In genomic region chr17:24550416-24551049, GRCm38 (mm10) we compare ENCODE assay signal across 7 mouse cellular contexts. TPM values are rescaled to one million over a fixed set of nuclear protein-coding genes. Genes with fewer than 3 reads are reported as not detected.
DNase-seq lines count a peak whose midpoint lies in the region; ATAC-seq lines count a peak whose summit lies in the region.

No protein-coding gene starts in this region.

- peak; percentile 76 for DNase-seq in adrenal gland, adult 8-10 months
- peak; percentile 79 for DNase-seq in gastrocnemius, postnatal 10 days
- peak; percentile 75 for DNase-seq in induced T-regulatory cell, adult 2 months (ENCODE audit: low read depth)
- DNase-seq in limb, embryonic 10.5 days (ENCODE audit: low spot score) = peak; percentile 84
- peak; percentile 89 for DNase-seq in midbrain, embryonic 10.5 days (ENCODE audit: low spot score)
- DNase-seq in spleen, postnatal 10 days (ENCODE audit: low spot score in 2 of 2) = peak; percentile 77 to 85

- peak overlapping the region; percentile 77 for H3K4me3 ChIP-seq in limb, embryonic 10.5 days
- peak overlapping the region; percentile 89 for H3K4me3 ChIP-seq in midbrain, embryonic 10.5 days

- H3K27ac ChIP-seq in limb, embryonic 10.5 days = peak overlapping the region; percentile 93
- H3K27ac ChIP-seq in midbrain, embryonic 10.5 days (replicated peaks) = peak overlapping the region; percentile 98

- peaks cover 32% of the 10 kb centered on the region for H3K4me1 ChIP-seq in limb, embryonic 10.5 days
- H3K4me1 ChIP-seq in midbrain, embryonic 10.5 days = peaks cover 39% of the 10 kb centered on the region

- under 1% methylated on average over 44 of the region's 44 CpGs for WGBS in limb, embryonic 10.5 days
- under 1% methylated on average over 44 of the region's 44 CpGs for WGBS in midbrain, embryonic 10.5 days

- H3K27me3 ChIP-seq in limb, embryonic 10.5 days (ENCODE audit: low read depth, poor library complexity, severe bottlenecking) = peaks cover 17% of the 10 kb centered on the region
- H3K27me3 ChIP-seq in midbrain, embryonic 10.5 days (ENCODE audit: low read depth, poor library complexity, severe bottlenecking) = peaks cover 28% of the 10 kb centered on the region

- H3K9me3 ChIP-seq in limb, embryonic 10.5 days (replicated peaks) = no peaks in the 10 kb centered on the region
- no peaks in the 10 kb centered on the region for H3K9me3 ChIP-seq in midbrain, embryonic 10.5 days (replicated peaks)

- no peaks in the 10 kb centered on the region; the same call in 1 of the 2 replicates for H3K36me3 ChIP-seq in limb, embryonic 10.5 days
- H3K36me3 ChIP-seq in midbrain, embryonic 10.5 days = 0 out of 2 replicates have a peak, but pooled peaks cover 3% of the 10 kb centered on the region

- peak; percentile 19; the same call in 1 of the 2 replicates for ATAC-seq in common myeloid progenitor, adult 5-6 weeks (replicated peaks; ENCODE audit: low read depth, poor library complexity, severe bottlenecking)

RNA-seq across cellular contexts. Expression of gene Pkd1, which starts 0.9 kb away (rescaled TPM):
- 10 to 100 TPM; 58.5 to 88.8 (median 71.0) TPM for total RNA-seq in adrenal gland, adult 8-10 months (2022)
- total RNA-seq in common myeloid progenitor, adult 5-6 weeks (2017) = 8.3 and 37.4 TPM in 2 replicates
- 10 to 100 TPM; 34.6 to 49.1 TPM for total RNA-seq in gastrocnemius, postnatal 10 days (2021)
- polyA plus RNA-seq in limb, embryonic 10.5 days (2016; fragmentation: Nextera tagmentation; extraction: Ambion mirVana) = 18.9 and 24.7 TPM in 2 replicates
- polyA plus RNA-seq in midbrain, embryonic 10.5 days (2016; fragmentation: Nextera tagmentation; extraction: Ambion mirVana) = 14.7 and 18.5 TPM in 2 replicates

RNA-seq across cellular contexts. Expression of gene Rab26, which starts 16.5 kb away (rescaled TPM):
- 1 to 10 TPM in 3 of 4 experiments, under 1 TPM in 1; 0.81 to 3.5 (median 2.4) TPM for total RNA-seq in adrenal gland, adult 8-10 months (2022)
- total RNA-seq in common myeloid progenitor, adult 5-6 weeks (2017) = 0.05 TPM in 1 of 2 replicates, not detected in the other
- total RNA-seq in gastrocnemius, postnatal 10 days (2021) = under 1 TPM; 0.18 to 0.47 TPM
- polyA plus RNA-seq in limb, embryonic 10.5 days (2016; fragmentation: Nextera tagmentation; extraction: Ambion mirVana) = 2.4 and 3.8 TPM in 2 replicates
- polyA plus RNA-seq in midbrain, embryonic 10.5 days (2016; fragmentation: Nextera tagmentation; extraction: Ambion mirVana) = 2.1 and 2.9 TPM in 2 replicates

RNA-seq across cellular contexts. Expression of gene Traf7, which starts 22.8 kb away (rescaled TPM):
- total RNA-seq in adrenal gland, adult 8-10 months (2022) = 100 to 1,000 TPM in 3 of 4 experiments, 10 to 100 TPM in 1; 92.1 to 189 (median 132) TPM
- total RNA-seq in common myeloid progenitor, adult 5-6 weeks (2017) = 59.3 and 60.5 TPM in 2 replicates
- total RNA-seq in gastrocnemius, postnatal 10 days (2021) = 10 to 100 TPM; 47.2 to 60.9 TPM
- polyA plus RNA-seq in limb, embryonic 10.5 days (2016; fragmentation: Nextera tagmentation; extraction: Ambion mirVana) = 125 and 136 TPM in 2 replicates
- polyA plus RNA-seq in midbrain, embryonic 10.5 days (2016; fragmentation: Nextera tagmentation; extraction: Ambion mirVana) = 106 and 110 TPM in 2 replicates

Comparison
In these comparisons a context has a peak if more than half of its experiments do, and no peak if none do; other contexts are left out.
1. Peak in every context shown above with its lines: DNase-seq, ATAC-seq, H3K4me3 ChIP-seq and H3K27ac ChIP-seq.